Comparison of ENCODE assay signal across 25 mouse cellular contexts in the genomic region with DNA sequence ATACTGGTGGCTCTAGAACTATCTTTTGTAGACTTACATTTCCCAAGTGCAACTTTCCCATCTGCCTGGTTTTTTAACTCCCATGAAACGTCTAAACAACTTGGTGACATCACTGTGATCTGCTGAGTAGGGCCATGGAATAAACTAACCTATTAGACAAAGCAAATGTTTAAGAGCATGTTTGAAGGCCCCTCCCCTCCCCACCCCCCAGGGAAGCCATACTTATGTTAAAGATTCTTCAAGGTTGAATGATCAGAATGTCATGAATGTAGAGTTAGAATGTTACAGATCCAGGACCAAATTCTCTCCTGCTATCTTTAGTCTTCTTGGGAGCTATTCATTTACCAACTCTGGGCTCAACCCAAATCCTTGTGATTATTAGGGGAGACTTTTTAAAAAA.
"Had no signal": no experiment of that assay in that cellular context is flagged by ENCODE, and none has a peak within 500 bp of the region (broad histone marks: within the 10 kb centered on the region; RNA-seq: fewer than 3 reads in every experiment).

No protein-coding gene starts in this region.

- H3K4me3 ChIP-seq: embryonic facial prominence, embryonic 10.5 days; embryonic facial prominence, embryonic 12.5 days; embryonic facial prominence, embryonic 13.5 days; embryonic facial prominence, embryonic 15.5 days; erythroblast, embryonic 14.5 days; forebrain, embryonic 10.5 days; forebrain, embryonic 12.5 days; forebrain, embryonic 13.5 days; forebrain, embryonic 15.5 days; gastrocnemius, adult 2 months; heart, adult 2 months had no signal

- DNase-seq: cerebellum, adult 9-10 months; cerebellum, adult 9-11 months; cerebellum, postnatal 10 days; cerebellum, postnatal 14 days; cerebellum, postnatal 25 days; cerebellum, postnatal 36 days; embryo, embryonic 11 days; forebrain, postnatal 0 days; gastrocnemius, adult 2 months; gastrocnemius, postnatal 10 days; gastrocnemius, postnatal 14 days; gastrocnemius, postnatal 25 days; gastrocnemius, postnatal 36 days; heart, adult 11 months; heart, adult 18-20 months; heart, adult 2 months had no signal

- H3K27ac ChIP-seq: embryonic facial prominence, embryonic 10.5 days; embryonic facial prominence, embryonic 12.5 days; embryonic facial prominence, embryonic 13.5 days; embryonic facial prominence, embryonic 15.5 days; forebrain, embryonic 10.5 days; forebrain, embryonic 12.5 days; forebrain, embryonic 13.5 days; forebrain, embryonic 15.5 days; heart, adult 2 months had no signal
